Mouse (Mus musculus) heart, postnatal 25 days (tissue): ENCODE results near the gene Omp. TPM values are rescaled to one million over a fixed set of nuclear protein-coding genes. Genes with fewer than 3 reads are reported as not detected.

Experiments
- DNase-seq: peaks from one replicate; pipeline ENCODE4 v3.0.0; 2022; ENCODE audit warnings: low spot score
- intact Hi-C: fragments of 180-260 bp; cut with DNase I; formaldehyde crosslinking; loops from one replicate; pipeline ENCODE4 v1.15.1; 2025
- total RNA-seq, 2 experiments: library from RNA; stranded (reverse); gene quantifications; 2 replicates each; pipeline ENCODE4 v1.2.3; 2021

The Omp gene
- total RNA-seq, 2 experiments from 2014 or later: 0.11 TPM; not detected in 1

GRCm38 (mm10) chr7:98172661-98173060 is 27.4 kb upstream of the Omp start:
- intact Hi-C loops: no loop called here
- DNase-seq: no peak

- intact Hi-C loops: no loop called here
Measured at GRCm38 (mm10) chr7:98171141-98172073, 26.1 kb upstream of the Omp start.

DNA sequence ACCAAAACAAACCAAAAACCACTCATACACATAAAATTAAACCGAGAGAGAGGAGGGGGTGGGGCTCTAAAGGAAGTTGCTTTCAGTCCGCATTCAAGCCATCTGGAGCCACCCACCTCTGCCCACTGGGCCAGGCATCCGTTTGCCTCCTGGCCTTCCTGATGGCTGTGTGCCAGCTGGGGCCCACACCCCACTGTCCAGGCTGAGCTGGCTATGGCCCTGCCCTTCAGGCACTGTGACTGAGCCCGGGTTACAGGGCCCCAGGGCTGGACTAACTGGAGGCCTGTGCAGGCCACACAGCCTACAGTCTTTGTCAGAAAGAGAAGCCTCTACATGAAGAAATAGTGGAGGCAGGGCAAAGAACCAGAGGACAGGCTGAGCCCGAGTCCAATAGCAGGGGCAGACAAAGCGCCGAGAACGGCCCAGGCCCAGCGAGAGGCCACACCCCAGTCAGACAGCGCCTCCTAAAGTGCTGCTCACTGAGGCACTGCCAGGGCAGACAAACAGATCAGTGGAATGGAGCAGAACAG is 19.8 kb upstream of the Omp start:
- intact Hi-C loops: no loop called here
- no peak for DNase-seq

More at GRCm38 (mm10) chr7:98171141-98172073, 26.1 kb upstream of the Omp start:
- DNase-seq: peak; percentile 77

DNA sequence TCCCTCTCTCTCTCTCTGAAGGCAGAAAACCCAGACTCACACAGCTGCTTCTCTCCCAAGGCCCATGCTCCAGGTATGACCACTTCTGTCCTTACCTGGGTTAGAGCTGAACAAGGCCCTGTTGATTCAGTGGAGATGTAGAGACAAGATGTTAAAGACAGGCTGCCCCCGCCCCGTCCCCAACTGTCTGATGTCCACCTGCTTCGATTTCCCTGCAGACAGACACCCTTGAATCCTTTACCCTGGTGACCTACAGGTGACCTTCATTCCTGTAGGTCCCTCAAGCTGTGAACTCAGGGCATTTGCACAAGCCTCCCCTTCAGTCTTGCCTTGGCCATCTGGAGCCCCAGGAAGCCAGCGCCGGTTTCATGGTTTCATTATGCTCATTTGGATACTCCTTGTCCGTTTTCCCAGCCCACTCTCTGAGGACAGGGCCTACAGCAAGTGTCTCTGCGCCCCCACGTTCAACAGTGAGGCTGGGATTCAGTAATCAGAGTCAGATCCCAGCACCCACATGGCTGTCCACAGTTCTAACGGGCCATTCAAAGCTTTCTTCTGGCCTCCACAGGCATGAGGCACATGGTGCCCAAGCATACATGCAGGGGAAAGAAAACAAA is 19.2 kb upstream of the Omp start:
- no peak for DNase-seq
- intact Hi-C loops: no loop called here

DNA sequence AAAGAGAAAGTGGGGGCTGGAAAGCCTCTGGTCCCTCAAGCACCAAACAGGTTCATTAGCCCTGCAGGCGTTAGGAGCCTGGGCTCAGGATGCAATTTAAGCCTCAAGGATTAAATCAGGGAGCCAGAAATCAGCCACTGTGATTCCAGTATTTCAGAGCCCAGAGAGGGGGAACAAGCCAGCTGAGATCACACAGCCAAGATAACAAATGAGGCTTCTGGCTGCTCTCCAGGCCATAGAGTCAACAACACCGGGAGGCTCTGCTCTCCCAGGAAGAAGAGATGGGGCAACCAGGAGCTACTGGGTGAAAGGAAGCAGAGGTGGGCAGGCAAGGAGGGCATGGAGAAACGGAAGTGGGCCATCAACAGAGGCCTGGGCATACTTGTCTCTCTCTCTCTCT is 18.4 kb upstream of the Omp start:
- DNase-seq: no peak
- intact Hi-C loops: no loop called here

- DNase-seq: no peak
- intact Hi-C loops: no loop called here
Measured at GRCm38 (mm10) chr7:98162239-98162638, 16.9 kb upstream of the Omp start.

DNA sequence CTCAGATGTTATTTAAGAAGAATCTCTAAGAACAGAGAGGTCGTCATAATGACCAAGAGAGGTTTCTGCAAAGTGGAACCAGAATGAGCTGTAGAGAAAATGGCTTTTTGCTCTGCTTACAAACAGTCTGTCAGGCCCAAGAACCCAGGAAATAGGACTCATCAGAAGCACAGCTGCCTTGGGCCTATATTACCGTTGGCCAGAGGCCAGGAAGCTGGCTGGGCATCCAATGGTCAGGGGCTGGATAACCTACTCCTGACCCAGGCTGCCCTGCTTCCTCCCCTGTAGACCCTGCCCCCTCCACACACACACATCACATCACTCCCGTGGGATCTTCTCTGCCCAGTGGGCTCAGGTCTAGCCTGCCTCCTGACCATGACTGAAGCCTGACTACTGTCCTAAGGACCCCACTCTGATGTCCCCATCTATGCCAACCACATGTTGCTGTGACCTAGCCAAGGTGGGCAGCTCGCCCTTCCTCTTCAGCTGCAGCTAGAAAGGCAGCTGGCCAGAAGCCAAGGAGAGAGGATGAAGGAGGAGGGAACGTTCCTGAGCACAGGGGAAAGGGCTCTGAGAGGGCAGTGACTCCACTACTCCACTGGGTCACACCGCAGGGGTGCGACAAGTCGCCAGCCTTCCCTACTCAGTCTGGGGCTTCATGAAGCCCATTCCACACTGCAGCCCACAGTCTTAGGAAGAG is 14.9 kb upstream of the Omp start:
- no peak for DNase-seq
- intact Hi-C loops: no loop called here

- intact Hi-C loops: loop anchor here (5.0 kb wide), 1 partner anchor 274 kb away; no protein-coding TSS in a partner anchor
- DNase-seq: no peak
Measured at GRCm38 (mm10) chr7:98158481-98158880, 13.2 kb upstream of the Omp start.

DNA sequence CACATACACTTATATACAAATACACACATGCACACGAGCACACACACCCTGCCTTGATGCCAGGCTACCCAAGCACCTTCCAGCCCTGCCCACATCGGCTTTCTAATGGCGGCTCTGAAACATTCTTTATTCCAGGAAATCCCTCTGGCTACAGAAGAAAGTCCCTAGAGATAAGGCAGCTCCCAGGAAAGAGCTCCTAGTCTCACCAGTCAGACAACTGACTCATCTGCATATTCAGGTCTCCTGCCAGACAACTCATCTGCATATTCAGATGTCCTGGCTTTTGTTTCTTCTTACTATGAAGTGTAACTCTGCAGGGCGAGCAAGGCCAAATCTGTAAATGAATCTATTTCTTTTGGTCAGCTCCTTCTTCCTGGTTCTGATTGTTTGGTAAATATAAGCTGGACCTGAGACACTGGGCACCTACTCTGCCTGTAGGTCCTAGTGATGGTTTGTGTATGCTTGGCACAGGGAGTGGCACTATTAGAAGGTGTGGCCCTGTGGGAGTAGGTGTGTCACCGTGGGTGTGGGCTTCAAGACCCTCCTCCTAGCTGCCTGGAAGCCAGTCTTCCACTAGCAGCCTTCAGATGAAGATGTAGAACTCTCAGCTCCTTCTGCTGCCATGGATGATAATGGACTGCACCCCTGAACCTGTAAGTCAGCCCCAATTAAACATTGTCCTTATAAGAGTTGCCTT is 12.5 kb upstream of the Omp start:
- intact Hi-C loops: loop anchor here (5.0 kb wide), 1 partner anchor 275 kb away; no protein-coding TSS in a partner anchor
- no peak for DNase-seq

DNA sequence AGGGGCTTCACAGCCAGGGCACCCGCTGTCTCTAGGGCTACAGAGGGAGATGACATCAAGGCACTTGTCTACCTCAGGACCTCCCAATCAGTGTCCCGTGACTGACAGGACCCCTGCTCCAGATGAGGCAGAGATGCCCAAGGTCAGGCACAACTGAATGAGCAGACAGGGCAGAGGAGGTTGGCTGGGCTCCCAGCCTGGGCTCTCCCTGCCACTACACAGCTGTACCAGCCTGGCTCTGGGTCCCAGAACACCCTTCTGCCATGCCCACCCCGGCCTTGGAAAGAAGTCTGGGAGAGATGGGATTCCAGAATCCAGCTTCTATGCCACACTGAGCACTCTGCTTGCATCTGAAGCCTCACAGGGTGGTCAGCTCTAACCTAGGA is 11.0 kb upstream of the Omp start:
- DNase-seq: no peak
- intact Hi-C loops: loop anchor here (5.0 kb wide), 1 partner anchor 276 kb away; no protein-coding TSS in a partner anchor

- intact Hi-C loops: loop anchor here (1.0 to 5.0 kb wide), 3 partner anchors 36 to 277 kb away; no protein-coding TSS in a partner anchor
- no peak for DNase-seq
Measured at GRCm38 (mm10) chr7:98155546-98156279, 10.4 kb upstream of the Omp start.

DNA sequence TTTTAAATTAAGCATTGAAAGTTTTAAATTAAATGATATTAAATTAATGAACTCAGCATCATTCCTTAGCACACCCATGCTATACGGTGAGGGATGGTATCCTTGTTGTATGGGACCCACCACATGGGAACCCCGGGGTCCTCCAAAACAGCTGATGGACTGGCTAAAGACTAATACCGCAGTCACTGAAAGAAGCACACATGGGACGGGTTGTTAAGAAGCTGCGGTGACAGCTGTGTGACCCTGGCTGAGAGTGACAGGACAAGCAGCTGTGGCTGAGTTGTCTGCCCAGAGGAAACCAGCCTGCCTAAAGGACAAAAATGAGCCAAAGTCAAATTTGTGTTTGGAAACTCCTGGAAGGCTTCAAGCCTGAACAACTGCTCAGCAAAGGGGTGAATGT is 8.6 kb upstream of the Omp start:
- DNase-seq: no peak
- intact Hi-C loops: loop anchor here (2.0 kb wide), 1 partner anchor 187 kb away; no protein-coding TSS in a partner anchor

GRCm38 (mm10) chr7:98153345-98153744 is 8.0 kb upstream of the Omp start:
- no peak for DNase-seq
- intact Hi-C loops: no loop called here

GRCm38 (mm10) chr7:98152400-98152799 is 7.1 kb upstream of the Omp start:
- intact Hi-C loops: no loop called here
- no peak for DNase-seq

DNA sequence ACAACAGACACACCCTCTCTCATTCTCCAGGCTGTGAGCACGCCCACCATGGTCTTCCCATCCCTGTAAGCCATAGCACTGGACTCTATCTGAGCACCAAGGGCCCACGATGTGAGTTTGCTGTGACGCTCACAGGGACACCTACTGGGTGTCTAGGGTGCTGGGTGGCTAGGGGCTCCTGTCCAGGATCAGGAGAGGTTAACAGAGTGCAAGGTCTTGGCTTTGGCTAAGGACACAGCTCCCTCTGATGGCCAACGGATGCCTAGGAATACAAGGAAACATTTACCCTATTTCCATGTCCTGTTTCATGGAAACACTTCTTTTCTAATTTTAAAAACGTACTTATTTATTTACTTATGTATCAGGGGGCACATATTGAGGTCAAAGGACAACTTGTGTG is 5.2 kb upstream of the Omp start:
- intact Hi-C loops: no loop called here
- DNase-seq: no peak

GRCm38 (mm10) chr7:98149802-98150201 is 4.5 kb upstream of the Omp start:
- intact Hi-C loops: no loop called here
- no peak for DNase-seq

GRCm38 (mm10) chr7:98148721-98149407 is 3.6 kb upstream of the Omp start:
- intact Hi-C loops: no loop called here
- no peak for DNase-seq

GRCm38 (mm10) chr7:98147766-98148165 is 2.5 kb upstream of the Omp start:
- no peak for DNase-seq
- intact Hi-C loops: no loop called here
